Mouse (Mus musculus) heart, adult 8-10 months (tissue): ENCODE results near the gene Ogfod3. TPM values are rescaled to one million over a fixed set of nuclear protein-coding genes. Genes with fewer than 3 reads are reported as not detected.

Experiments
- DNase-seq: peaks from one replicate; pipeline ENCODE4 v3.0.0; 2022; ENCODE audit warnings: low spot score
- total RNA-seq, 4 experiments: library from RNA; stranded (reverse); gene quantifications; 2 replicates each; pipeline ENCODE4 v1.2.4; 2022

The Ogfod3 gene
- total RNA-seq: 10 to 100 TPM; 14.6 to 18.5 (median 16.0) TPM

DNA sequence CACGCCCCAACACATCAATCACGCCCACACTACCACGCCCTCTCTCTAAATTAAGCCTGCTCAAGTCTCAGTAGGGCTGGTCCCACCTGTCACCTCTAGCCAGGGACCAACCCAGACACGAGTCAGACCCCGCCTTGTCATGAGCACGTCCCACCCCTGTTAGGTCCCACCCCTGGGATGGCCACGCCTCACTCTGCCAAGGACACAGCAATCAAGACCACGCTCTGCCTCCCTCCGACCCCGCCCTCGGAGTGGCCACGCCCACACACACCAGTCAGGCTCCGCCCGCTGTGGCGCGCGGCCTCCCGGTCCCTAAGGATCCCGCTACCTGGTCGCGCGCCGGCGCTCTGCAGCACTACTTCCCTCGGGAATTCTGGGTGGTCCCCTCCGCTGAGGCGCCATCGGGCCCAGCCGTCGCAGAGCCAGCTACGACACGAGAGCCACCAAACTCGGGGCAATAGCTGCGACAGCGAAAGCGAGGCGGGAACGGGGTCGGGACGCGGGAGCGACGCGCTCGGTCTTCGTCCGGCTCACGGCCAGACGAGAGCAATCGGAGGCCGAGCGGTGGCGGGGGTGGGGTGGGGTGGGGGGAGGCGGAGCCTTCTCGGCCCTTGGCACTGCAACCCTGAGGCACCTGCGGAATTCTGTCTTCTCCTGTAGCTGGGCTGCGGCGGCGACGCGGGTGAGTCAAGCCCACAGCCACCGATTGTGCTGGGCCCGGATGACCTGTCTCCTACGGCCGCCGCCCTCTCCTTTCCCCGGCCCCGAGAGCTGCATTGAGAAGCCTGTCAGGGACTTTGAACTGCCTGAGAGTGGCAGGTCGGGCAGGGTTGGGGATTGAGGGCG lies at the start of gene Ogfod3, which contains the start of gene Hexdc:
Gene Ogfod3, minus strand, starts transcription at position 551 of the 846 bp plus-strand sequence.
Gene Hexdc, plus strand, starts transcription at position 273 of the 846 bp plus-strand sequence.
- peak; percentile 90 for DNase-seq

- no peak for DNase-seq
These were observed 45.7 kb upstream of the Ogfod3 start for GRCm38 (mm10) chr11:121250196-121250595.

- DNase-seq: no peak
These were observed 35.2 kb upstream of the Ogfod3 start for GRCm38 (mm10) chr11:121239669-121240068.

DNA sequence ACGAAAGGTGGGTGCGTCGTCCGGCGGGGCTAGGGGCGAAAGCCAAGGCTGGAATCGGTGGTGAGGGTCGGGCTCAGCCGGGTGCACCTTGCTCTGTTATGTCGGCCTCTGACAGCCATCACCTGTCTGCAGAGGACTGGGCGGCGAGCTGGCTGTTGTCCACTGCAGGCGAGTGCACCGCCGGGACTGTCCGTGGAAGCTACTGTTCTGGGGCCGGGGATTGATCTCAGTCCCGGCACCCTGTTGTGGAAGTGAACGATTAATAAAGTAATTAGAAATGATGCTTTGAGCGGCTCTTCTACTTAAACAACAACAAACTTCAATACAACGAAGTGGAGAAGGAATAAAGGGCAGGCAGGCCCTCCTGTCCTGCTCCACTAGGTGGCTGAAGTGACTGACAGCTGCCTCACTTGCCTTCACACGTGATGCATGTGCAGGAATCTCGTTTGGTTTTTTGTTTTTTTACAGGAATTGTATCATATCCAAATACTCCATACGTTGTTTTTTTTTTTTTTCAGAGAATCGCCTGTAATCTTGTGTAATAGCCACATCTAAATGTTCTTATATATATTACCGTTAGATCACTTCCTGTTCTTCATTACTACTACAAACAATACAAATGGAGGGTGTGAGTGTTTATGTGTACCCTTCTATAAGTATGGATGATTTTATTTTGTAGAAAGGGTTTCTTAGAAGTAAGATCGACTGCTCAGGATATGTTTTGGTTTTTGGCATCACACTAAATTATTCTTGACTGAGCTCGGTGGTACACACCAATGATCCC lies 33.0 kb upstream of the Ogfod3 start:
- DNase-seq: no peak

- DNase-seq: peak; percentile 99
These were observed 32.2 kb upstream of the Ogfod3 start, which contains the start of gene Narf for GRCm38 (mm10) chr11:121236564-121237344. Gene Narf (plus strand): TSS chr11:121237253.

DNA sequence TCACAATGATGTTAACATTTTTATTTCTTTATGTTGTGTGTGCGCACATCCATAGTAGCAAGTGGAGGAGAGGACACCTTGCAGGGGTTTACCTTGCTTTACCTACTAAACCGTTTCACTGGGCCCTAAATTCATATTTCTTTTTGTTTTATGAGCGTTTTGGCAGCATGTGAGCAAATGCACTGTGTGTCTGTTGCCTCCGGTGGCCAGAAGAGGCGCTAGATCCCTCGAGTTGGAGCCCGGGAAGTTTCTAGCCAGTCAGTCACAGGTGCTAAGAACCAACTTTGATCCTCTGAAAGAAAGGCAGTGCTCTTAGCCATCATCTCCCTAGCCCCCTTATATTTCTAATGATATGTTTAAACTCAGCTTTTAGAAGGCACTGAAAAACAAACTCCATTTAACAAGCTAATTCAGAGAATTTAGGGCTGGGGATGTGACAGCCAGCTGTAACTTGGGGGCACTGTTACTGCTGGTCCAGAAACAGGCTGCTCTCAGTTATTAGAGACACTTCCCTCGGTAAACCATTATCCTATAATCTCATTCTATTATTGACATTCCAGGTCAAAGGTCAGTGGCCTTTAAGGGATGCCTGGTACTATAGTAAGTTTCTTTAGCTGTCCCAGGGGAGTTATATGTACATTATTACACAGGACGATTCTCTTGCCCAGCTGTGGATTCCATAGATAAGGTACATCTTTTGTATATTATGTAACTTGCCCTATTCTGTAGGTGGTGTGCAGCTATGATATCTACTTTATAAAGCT lies 31.1 kb upstream of the Ogfod3 start:
- DNase-seq: no peak

DNA sequence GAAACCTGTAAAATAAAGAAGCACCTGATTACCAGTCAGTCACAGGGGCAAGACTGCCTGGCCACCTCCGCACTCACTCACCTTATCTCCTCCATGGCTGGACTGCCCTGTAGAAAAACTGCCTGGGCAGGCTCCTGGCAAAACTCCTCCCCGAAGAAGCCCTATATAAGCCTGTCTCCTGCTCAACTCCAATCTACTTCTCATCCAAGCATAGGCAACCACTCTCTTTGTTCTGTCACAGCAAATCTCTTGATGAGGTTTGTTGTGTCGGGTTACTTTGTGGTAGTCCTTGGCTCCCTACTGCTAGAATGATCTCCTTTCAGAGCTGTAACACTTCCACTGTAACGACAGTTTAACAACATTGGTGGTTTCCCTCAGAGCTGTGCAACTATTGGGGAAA lies 28.2 kb upstream of the Ogfod3 start:
- no peak for DNase-seq

DNA sequence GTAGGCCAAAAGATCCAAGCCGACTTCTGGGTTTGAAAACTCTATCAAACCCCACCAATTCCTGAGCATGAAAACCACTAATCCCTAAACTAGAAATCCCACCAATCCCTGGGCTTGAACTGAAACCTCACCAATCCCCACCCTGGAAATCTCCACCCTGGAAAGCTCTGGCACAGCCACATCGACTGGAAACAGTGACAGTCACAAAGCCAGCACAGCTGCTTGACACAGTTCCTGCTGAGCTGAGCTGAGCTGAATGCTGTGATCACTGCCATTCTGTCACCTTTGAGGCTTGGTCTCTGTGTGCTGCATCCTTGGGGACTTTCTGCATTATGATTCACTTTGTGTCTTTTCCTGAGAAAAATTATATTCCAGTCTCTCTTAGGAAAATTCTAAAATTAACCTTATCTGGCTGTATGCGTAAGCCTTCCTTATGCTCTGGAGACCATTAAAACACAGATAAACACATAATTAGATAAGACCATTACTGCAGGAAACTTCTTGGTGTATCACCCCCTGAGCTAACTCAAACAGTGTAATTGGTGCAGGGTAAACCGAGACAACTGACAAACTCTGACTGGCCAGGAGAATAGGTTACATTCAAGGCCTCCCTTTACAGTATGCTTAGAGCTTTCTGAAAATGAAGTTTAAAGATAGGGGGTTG lies 27.2 kb upstream of the Ogfod3 start:
- DNase-seq: peak; percentile 29

DNA sequence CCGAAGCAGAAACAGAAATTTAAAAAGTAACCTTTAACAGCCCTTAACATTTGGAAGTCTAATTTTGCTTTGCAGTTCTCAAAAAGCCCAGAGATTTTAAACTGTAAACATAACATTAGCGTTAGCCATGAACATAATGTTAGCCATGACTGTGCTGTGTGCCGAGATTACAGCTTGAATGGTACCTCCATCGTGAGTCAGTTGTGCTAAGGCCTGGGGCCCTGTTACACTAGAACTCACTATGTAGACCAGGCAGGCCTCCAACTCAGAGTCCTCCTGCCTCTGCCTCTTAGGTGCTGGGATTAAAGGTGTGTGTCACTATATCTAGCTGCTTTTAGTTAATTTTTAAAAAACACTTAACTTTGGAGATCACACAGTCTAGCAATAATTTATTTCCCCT lies 26.7 kb upstream of the Ogfod3 start:
- no peak for DNase-seq

DNA sequence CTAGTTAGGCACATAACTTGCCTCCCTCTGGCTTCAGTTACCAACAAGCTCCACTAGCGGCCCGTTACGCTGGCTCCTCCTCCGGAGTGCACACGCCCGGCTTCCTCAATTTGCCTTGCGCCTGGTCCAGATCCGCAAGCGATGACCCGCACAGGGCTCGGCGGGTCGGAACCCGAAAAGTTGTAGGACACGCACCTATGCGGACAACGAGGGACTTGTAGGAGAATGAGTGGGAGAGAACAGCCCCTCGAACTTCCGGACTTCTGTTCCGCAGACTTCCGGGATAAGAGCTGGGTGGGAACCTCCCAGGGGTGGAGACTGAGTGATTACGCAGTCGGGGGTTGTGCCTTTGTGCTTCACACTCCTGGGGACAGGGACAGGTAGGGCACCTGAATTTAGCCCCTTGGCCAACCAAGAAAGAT lies 24.5 kb upstream of the Ogfod3 start, which contains the start of gene Cybc1:
Gene Cybc1, minus strand, starts transcription at position 305 of the 422 bp plus-strand sequence.
- DNase-seq: peak; percentile 85

GRCm38 (mm10) chr11:121228129-121229017 lies 23.9 kb upstream of the Ogfod3 start:
- DNase-seq: no peak

DNA sequence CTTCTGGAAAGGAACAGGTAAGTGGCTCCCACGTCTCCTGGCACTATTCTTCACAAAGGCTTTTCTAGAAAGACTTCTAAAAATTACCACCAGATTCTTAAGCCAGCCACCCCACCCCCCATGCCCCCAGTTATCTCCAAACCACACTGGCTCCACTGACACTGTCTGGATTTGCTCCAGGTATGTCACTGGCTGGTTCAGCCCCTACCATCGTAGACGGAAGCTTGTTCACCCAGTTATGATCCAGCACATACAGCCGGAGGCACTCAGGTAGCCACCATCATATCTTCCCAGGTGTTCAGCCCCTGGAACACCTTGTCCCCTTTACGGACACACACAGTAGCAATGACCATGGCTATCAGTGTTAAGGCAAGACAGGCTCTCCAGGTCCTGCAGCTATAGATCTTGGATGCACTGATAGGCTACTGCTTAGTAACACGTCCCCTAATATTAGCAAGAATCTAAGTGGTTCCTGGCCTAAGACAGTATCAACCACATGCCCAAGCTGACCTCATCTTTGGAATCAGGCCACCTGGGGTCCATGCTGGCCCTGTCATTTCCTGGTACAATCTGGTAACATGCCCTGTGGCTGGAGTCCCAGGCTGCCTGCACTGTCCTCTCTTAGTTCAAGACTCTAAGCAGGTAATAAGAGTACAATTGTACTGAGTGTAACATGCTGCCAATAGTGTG lies 17.0 kb upstream of the Ogfod3 start:
- DNase-seq: no peak

- DNase-seq: no peak
These were observed 16.3 kb upstream of the Ogfod3 start for GRCm38 (mm10) chr11:121220771-121221170.

DNA sequence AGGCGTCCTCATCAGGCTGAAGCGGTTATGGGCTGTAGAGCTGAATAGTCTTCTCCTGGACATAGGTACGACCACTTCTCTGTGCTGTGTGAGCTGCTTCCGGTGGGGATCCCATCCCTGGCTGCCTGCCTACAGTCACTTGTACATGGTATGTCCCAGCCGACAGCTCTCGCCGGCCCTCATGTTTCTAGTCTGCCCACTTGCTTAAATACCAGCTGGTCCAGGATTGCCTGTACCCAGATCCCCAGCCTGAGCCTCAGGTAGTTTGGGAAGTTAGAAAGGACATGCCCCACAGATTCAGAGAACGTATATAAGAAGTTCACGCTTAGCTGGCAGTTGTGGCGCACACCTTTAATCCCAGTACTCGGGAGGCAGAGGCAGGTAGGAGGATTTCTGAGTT lies 15.3 kb upstream of the Ogfod3 start:
- DNase-seq: no peak

GRCm38 (mm10) chr11:121216831-121217230 lies 12.3 kb upstream of the Ogfod3 start:
- no peak for DNase-seq

GRCm38 (mm10) chr11:121203859-121204160 lies 701 bp downstream of the Ogfod3 start:
- no peak for DNase-seq

DNA sequence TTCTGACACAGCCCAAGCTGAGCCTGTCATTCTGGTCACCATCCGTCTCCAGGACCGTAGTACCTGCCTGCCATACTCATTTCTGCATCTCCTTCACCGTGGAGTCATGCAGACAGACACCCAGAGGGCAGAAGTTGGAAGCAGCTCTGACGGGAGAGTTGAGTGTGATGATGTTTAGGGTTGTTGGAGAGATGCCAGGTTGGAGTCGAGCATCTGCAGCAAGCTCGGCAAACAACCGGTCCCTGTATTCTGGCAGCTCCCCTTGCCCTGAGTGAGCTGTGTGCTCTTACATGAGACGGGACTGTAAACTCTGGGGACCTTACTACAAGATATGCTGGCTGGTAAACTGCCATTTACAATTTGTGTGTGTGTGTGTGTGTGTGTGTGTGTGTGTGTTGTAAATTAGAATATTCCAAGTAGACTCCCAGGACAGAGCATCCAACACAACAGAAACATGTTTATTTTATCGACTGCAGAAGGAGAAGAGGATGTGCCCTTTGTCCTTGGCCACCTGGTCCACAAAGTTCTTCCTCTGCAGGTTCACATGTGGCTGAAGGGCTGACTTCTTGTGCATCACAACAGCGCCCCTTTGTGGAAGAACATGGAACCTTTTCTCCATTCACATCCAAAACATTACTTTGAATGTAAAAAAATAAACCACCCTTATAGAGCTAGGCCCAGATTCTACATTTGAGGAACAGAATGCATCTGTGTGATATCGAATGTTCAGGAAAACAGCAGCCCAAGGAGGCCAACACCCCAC lies 2.9 kb downstream of the Ogfod3 start:
- no peak for DNase-seq

DNA sequence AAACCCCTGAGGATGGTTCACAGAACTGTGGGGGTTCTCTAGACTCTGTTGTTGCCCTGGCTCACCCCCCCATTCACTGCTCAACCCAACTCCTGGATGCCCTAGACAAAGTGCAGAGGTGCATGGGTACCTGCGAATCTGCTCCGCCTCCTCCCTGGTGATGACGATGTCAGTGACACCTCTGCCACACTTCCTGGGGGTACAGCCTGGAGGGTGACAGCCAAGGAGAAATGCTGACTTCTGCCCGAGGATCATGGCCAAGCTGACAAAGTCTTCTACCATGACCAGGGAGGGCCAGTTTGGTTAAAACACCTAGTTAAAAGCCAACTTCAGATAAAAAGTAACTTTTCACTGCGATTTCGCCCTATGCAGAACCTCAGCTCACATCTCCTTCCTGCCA lies 3.7 kb downstream of the Ogfod3 start:
- DNase-seq: no peak
